Mouse (Mus musculus) left cerebral cortex, postnatal 36 days (tissue): ENCODE results near the gene Vtcn1. TPM values are rescaled to one million over a fixed set of nuclear protein-coding genes. Genes with fewer than 3 reads are reported as not detected.

ENCODE experiments used
- DNase-seq, 2 experiments: peaks; one replicate each; pipeline ENCODE4 v3.0.0; 2021 to 2022; ENCODE audit warnings: low spot score in 2 of 2, mixed read lengths in 1 of 2
- intact Hi-C: fragments of 180-260 bp; cut with DNase I; formaldehyde crosslinking; loops from one replicate; pipeline ENCODE4 v1.15.1; 2025
- total RNA-seq, 2 experiments: library from RNA; stranded (reverse); gene quantifications; 2 replicates each; pipeline ENCODE4 v1.2.3; 2021

Gene Vtcn1
- total RNA-seq, 2 experiments from 2014 or later = 0.29 to 0.32 TPM

DNA sequence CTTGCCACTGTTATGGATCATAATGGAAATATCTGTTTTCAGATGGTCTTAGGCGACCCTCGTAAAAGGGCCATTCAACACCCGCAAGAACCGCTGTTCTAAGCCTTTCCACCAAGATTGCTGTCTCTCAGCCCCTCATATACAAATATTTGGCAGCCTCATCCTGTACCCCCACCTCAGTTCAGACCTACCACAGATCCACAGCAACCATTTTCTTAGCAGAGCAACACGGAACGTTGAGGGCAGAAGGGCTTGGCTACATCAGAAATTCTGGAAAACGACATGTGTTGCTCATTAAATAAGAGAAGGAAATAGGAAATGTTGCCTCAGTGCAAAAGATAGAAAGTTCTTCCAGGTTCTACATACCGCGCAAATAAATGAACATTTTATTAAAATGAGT lies 85.8 kb downstream of the Vtcn1 start:
- no peak for DNase-seq
- intact Hi-C loops = loop anchor here (5.0 kb wide), 1 partner anchor 144 kb away; no protein-coding TSS in a partner anchor

DNA sequence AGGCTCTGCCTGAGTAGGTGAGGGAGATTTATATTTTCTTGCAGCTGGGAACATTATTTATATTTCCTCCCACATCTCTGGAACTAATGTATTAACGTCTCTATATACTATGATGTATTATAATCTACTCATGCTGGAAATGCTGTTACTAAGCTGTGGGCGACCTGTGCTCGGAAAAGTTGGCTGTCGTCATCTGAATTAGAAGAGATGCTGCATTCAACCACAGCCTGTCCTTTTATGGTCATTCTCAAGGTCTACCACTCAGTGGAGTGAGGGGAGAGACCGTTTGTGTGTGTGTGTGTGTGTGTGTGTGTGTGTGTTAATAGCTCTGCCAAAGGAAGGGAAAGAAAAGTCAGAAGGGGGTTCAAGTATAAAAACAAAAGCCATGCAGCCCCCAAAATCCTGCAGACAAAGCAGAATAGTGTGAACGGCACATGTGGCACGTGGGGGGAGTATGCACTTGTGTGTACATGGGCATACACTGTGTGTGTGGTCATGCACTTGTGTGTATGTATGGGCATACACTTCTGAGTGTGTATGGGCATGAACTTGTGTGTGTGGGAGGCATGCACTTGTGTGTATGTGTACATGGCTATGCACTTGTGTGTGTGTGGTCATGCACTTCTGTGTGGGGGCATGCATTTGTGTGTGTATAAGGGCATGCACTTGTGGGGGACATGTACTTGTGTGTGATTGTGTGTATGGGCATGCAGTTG lies 86.4 kb downstream of the Vtcn1 start:
- intact Hi-C loops = loop anchor here (5.0 kb wide), 1 partner anchor 144 kb away; no protein-coding TSS in a partner anchor
- DNase-seq = no peak

DNA sequence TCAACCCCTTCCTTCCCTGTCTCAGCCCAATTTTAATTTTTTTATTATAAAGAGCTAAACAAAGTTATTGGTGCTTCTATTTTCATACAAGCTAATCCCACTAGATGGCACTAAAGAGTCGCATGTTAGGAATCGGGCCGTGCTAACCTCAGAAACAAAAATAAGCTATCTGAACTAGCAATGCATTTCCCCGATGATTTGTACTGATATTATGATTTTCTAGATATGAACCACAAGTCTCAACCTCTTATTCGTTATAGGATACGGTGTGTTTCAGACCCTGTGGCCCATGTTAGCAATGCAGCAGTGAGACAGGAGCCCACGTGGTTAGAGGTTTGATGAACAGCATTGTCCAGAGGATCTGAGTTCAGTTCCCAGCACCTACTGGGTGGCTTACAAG lies 91.6 kb downstream of the Vtcn1 start:
- DNase-seq = no peak
- intact Hi-C loops = no loop called here

DNA sequence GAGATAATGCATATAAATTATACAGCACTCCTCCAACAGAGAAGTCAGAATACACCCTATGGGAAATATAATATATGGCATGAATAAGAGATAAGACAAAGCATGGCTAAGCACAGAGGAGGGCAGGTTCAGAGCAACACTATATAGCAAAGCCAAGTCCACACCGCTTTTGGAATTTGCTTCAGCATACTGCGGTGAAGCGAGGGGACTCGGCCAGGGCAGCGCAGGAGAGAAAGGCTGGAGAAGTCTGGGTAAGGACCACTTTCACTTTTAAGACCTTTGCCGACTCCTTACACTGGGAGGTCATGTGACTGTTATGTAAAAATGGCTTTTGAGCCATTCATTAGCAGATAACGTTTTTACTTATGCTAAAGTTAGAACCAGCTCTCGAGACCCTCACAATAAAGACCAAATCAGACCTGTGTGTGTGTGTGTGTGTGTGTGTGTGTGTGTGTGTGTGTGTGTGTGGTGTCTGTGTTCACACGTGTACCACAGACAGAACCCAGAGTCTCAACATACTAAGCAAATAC lies 95.4 kb downstream of the Vtcn1 start:
- no peak for DNase-seq
- intact Hi-C loops = no loop called here

DNA sequence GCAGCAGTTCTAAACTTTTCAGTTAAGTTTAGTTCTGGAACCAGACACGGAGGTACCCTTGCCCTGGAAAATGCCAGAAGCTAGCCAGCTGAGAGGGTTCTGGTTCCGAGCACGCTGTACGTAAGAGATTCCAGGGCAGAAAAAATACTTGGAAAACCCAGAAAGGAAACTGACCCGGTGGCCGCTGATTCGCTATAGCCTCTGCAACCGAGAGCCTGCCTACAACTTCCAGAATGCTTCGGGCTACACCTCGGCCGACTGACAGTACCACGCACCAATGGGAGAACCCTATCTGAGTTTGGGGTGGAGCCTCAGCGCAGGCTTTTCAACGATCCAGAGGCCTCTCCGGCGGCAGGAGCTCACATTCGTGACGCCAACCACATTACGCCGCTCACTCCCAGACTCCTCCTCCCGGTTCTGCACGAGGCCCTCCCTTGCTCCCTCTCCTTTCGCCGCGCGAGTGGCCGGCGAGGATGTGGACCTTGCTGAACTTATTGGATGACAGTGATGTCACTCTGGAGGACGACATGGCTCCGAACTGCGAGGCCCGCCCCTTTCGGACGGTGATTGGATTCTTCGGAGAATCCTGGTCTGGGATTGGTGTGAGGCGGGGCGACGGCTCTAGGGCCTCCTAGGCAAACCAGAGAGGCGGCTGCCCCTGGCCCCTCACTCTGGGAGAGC lies 96.7 kb downstream of the Vtcn1 start, which contains the start of gene Trim45:
TSS of gene Trim45 (plus strand) at position 378 of the 681 bp plus-strand sequence.
- peak; percentile 99 for DNase-seq
- intact Hi-C loops = no loop called here

DNA sequence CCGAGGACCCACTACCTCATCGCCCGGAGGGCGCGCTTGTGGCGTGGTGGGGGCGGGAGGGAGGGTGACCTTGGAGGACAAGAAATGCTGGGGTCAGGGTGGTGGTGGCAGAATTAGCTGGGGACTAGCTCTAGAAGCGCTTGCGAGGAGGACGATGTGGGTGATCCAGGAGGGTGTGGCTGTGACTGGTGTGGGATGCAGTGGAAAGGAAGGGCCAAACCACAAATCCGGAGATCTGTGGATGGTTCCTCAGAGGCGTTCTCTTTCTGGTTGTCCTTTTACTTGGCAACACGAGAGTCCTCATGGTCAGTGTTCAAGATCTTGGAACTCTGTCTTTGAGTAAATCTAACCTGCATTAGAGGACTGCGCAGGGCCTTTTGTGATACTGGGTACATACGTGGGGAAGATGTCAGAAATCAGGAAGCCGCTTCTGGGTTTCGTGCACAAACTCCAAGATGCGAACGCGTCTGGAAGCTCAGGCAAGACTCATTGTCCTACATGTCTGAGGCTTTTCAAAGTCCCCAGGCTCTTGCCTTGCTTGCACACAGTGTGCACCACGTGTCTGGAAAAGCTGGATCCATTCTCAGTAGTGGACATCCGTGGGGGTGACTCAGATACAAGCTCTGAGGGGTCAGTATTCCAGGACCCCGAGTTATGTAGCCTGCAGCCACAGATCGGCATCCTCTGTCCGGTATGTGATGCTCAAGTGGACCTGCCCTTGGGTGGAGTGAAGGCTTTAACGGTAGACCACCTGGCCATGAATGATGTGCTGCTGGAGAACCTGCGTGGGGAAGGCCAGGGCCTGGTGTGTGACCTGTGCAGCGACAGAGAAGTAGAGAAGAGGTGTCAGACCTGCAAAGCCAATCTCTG lies 97.5 kb downstream of the Vtcn1 start:
- DNase-seq = no peak
- intact Hi-C loops = no loop called here

DNA sequence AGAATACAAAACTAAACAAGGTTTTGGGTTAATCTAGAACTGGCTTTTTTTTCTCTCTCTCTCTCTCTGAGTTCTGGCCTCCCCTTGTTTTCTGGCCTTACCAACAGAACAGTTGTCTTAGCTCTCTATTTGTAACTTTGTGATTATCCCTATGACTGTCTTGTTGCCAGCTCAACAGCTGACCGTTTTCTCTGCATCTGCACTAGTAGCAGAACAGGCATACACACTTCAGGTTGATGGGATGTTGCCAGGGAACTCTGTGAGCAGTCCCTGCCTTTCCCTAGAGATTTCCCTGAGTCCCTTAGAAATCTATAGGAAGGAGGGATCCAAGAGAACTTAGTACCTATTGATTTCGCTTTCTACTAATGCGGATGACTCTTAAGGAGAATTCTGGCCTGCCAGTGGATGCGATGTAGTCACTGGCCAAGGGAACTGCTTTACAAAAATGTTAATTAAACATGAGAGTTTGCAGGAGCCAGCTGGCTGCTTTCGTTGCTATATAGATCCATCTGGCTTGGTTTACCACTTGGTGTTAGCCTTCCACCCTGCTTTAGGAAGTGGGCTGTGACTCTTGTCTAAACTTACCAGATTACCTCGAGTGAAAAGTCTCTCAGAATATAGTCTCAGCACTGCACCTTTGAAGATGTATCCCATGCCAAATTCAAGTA lies 98.9 kb downstream of the Vtcn1 start:
- no peak for DNase-seq

DNA sequence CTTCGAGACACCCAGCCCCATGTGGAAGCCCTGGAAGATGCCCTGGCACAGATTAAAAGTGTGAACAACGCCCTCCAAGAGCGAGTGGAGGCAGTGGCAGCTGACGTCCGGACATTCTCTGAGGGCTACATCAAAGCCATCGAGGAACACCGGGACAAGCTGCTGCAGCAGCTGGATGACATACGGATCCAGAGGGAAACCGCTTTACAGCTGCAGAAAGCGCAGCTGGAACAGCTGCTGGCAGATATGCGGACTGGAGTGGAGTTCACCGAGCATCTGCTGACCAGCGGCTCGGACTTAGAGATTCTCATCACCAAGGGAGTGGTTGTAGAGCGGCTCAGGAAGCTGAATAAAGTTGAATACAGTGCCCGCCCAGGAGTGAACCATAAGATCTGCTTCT lies 99.9 kb downstream of the Vtcn1 start:
- DNase-seq = no peak
- intact Hi-C loops = no loop called here

More for the DNA sequence above, 98.9 kb downstream of the Vtcn1 start:
- intact Hi-C loops = no loop called here

DNA sequence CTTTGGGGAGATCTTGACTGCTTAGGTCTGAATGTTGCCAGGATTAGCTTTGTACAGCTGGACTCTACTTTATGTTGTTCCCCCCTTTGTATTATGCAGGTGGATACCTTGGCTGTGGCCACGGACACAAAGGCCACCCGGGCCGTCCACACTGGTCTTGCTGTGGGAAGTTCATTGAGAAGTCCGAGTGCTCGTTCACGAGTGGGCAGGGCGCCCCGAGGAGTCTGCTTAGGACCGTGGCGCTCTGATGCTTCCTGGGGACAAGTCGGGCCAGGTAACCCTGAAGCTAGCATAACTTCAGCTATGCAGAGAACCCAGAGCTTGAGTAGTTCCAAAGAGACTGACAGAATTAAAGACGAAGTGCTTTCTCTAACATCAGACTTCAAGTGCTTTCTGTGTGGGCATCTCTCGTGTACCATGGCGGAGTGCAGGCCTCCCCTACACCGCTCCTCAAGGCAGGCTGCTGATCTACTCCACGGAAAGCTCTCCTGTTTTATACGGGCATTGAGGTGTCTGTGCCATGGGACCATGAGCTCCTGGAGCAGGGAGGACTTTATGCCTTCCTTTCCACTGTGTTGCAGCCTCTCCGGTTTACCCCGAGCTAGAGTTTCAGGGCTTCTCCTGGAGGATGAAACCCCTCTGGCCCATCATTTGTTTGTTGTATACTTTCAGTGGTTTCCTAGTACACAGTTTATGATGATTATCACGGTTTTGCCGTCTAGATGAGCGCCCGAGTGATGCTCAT lies 106.2 kb downstream of the Vtcn1 start:
- DNase-seq = no peak
- intact Hi-C loops = no loop called here

DNA sequence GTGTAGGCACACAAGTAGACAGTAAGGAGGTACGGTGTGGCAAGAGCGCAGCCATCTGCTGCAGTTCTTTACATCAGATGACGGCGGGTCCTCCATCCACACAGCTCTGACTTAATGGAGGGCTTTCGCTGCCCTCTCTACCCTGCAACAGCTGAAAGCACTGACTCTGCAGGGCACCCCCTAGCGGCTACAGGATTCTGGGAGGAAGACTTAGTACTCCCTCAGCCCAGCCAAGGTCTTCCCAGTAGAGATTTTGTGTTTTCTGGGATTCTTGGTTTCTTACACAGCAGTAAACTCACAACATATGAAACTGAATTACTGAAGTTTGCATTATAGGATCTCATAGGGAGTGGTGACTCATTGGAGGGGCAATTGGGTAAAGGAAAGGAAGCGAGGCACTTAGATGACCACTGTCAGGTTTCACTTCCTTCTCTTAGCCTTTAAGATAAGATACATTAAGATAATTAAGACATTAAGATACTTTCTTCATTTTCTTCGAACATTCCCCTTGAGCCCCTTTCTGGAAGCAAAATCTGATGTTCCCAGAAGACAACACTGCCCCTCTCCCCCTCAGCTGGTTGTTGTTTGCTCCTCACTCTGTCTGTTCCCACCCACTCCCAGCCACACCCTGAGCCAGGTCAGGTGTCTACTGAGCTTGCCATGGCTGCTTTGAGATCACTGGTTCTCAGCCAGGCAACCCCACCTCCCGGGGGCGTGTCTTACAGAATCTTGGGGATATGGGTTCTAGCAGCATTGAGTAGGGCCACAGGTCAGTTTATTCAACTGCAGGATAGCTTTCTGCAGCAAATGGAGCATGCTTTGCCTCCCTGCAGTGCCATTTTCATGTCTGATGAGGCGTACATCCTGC lies 107.1 kb downstream of the Vtcn1 start:
- intact Hi-C loops = no loop called here

DNA sequence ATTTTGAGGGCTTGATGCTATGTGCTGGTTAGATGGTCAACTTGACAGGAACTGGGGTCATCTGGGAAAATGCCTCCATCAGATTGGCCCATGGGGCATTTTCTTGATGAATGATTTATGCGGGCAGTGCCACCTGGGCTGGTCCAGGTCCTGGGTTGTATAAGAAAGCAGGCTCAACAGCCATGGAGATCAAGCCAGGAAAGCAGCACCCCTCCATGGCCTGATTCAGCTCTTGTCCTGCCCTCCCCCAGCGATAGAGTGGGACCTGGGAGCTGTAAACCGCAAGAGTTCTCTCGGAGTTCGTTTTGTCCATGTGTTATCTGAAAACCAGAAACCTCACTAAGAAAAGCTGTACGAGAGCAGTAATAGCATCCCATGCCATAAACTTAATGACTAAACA lies 110.3 kb downstream of the Vtcn1 start:
- no peak for DNase-seq
- intact Hi-C loops = no loop called here

More for the DNA sequence above, 107.1 kb downstream of the Vtcn1 start:
- no peak for DNase-seq

DNA sequence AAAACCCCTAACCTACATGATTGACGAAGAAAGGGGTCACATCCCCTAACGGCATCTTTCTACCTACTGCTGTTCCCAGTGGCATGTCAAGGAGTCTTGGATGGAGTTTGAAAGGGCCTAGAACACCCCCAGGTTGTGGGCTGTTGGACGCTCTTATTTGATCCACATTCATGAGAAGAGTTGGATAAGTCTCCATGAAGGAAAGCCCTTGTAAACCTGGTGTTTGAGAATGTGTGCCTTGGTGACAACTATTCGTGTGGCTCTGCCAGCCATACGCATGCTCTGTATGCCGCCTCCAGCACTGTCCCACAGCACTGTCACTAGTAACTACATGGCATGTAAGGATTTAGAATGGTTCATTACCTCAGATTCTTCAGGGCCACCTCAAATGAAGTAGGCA lies 110.9 kb downstream of the Vtcn1 start:
- no peak for DNase-seq
- intact Hi-C loops = no loop called here

DNA sequence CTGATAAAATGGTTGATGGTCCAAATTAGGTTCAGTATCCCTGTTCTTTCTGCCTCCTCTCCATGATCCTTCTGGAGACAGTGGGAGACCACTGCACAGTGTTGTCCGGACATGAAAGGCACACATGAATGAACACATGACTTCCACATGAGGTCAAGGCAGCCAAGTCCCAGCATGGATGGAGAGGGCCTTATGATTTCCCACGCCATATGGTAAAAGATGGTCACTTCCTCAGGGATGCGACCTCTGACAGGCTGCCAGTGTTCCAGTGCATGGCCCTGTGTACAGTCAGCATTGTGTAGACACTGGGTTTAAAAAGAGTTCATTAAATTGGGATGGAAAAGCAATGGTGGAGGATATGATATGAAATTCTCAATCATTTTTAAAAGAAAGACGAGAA lies 113.0 kb downstream of the Vtcn1 start:
- no peak for DNase-seq
- intact Hi-C loops = no loop called here

DNA sequence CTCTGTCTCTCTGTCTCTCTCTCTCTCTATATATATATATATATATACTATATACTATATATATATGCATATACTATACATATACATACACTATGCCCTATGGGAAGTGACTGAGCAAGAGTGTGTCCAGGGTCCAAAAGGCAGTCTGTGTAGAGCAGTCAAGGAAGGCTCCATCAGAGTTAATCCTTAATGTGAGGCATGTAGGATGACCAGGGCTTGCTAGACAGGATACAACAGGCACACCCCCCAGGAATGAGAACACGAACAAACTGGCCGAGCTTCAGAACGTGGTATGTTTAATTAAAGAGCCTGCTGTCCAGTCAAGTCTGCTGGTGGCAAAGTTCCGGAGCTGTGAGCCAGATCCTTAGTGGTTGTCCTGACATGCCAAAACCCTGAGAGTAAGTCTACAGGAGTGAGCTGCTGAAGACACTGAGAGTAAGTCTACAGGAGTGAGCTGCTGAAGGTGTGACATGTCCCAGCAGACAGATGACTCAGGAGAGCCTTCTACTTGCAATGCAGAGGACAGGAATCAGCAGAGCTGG lies 115.3 kb downstream of the Vtcn1 start:
- no peak for DNase-seq
- intact Hi-C loops = no loop called here
